Mouse (Mus musculus) CH12.LX (cell line): Measurements from ENCODE around the gene Ice2. TPM values are rescaled to one million over a fixed set of nuclear protein-coding genes. Genes with fewer than 3 reads are reported as not detected.

Experiments used
- DNase-seq: peaks from one replicate; pipeline ENCODE4 v3.0.0-alpha.2; 2013; ENCODE audit errors: extremely low read depth
- H3K27ac ChIP-seq: 2 replicates; pipeline ENCODE4 v1.5.1; 2012; ENCODE audit warnings: low read depth, mild to moderate bottlenecking, control low read depth, moderate library complexity; ENCODE audit not compliant: insufficient read depth
- H3K27me3 ChIP-seq: replicated peaks from 2 replicates; pipeline ENCODE3; 2012; ENCODE audit warnings: inconsistent platforms
- H3K36me3 ChIP-seq, 2 experiments: replicated peaks in 1 of 2; 2 replicates each; pipeline versions ENCODE3 to v1.6.1; 2012; ENCODE audit warnings: inconsistent platforms in 1 of 2, low read length in 1 of 2, mild to moderate bottlenecking in 1 of 2, mixed read lengths in 1 of 2, moderate library complexity in 1 of 2; ENCODE audit not compliant: control insufficient read depth in 1 of 2, insufficient read depth in 1 of 2
- H3K4me1 ChIP-seq, 2 experiments: 2 replicates each; pipeline ENCODE4 v1.6.1; 2012; ENCODE audit warnings: inconsistent platforms in 1 of 2, moderate library complexity in 1 of 2; ENCODE audit not compliant: insufficient read depth in 2 of 2, control insufficient read depth in 1 of 2
- H3K4me2 ChIP-seq: 2 replicates; pipeline ENCODE4 v1.6.1; 2012; ENCODE audit warnings: low read depth, mild to moderate bottlenecking, control low read depth; ENCODE audit not compliant: poor library complexity, insufficient read depth, severe bottlenecking
- H3K4me3 ChIP-seq, 3 experiments: fragments of 150-350 bp in 1 of 3; sonication (generic) in 1 of 3; replicated peaks in 1 of 3; 2 replicates each; pipeline versions ENCODE3 to v1.5.1; 2011 to 2012; ENCODE audit warnings: low read depth in 2 of 3, low read length in 2 of 3, mild to moderate bottlenecking in 2 of 3, moderate library complexity in 2 of 3, control low read depth in 1 of 3, improper control_type of control experiment in 1 of 3, inconsistent platforms in 1 of 3, mixed read lengths in 1 of 3; ENCODE audit not compliant: poor library complexity in 1 of 3
- H3K79me2 ChIP-seq: replicated peaks from 2 replicates; pipeline ENCODE4 v1.6.1; 2012; ENCODE audit warnings: mild to moderate bottlenecking, moderate library complexity; ENCODE audit not compliant: control insufficient read depth, poor library complexity, insufficient read depth, severe bottlenecking; ENCODE audit errors: extremely low read depth
- H3K9ac ChIP-seq: 2 replicates; pipeline ENCODE4 v1.6.1; 2012; ENCODE audit warnings: low read depth, mild to moderate bottlenecking, control low read depth, moderate library complexity; ENCODE audit not compliant: insufficient read depth
- H3K9me3 ChIP-seq: replicated peaks from 2 replicates; pipeline ENCODE3; 2012; ENCODE audit warnings: low read length, inconsistent platforms, mixed read lengths
- BHLHE40 ChIP-seq: IDR thresholded peaks from 2 replicates; pipeline ENCODE4 v1.6.1; 2011; ENCODE audit warnings: mild to moderate bottlenecking, low read depth, low read length, improper control_type of control experiment
- CHD2 ChIP-seq: IDR thresholded peaks from 2 replicates; pipeline ENCODE4 v1.6.1; 2011; ENCODE audit warnings: low read length, improper control_type of control experiment
- E2F4 ChIP-seq: IDR thresholded peaks from 2 replicates; pipeline ENCODE4 v1.6.1; 2011; ENCODE audit warnings: low read depth, low read length, improper control_type of control experiment; ENCODE audit not compliant: insufficient replicate concordance
- ETS1 ChIP-seq: conservative IDR thresholded peaks from 2 replicates; pipeline ENCODE4 v1.6.1; 2012; ENCODE audit warnings: low read depth, mild to moderate bottlenecking, inconsistent platforms, low read length, improper control_type of control experiment, moderate library complexity
- JUN ChIP-seq: IDR thresholded peaks from 2 replicates; pipeline ENCODE4 v1.6.1; 2011; ENCODE audit warnings: low read depth, mild to moderate bottlenecking, low read length, improper control_type of control experiment, moderate library complexity; ENCODE audit not compliant: insufficient read depth
- JUND ChIP-seq: conservative IDR thresholded peaks from 2 replicates; pipeline ENCODE4 v1.6.1; 2011; ENCODE audit warnings: low read depth, low read length, improper control_type of control experiment
- KAT2A ChIP-seq: IDR thresholded peaks from 2 replicates; pipeline ENCODE4 v1.6.1; 2012; ENCODE audit warnings: low read length, improper control_type of control experiment, inconsistent platforms; ENCODE audit not compliant: insufficient replicate concordance
- MAFK ChIP-seq: IDR thresholded peaks from 2 replicates; pipeline ENCODE4 v1.6.1; 2011; ENCODE audit warnings: low read length, improper control_type of control experiment; ENCODE audit not compliant: insufficient replicate concordance
- NELFE ChIP-seq: IDR thresholded peaks from 2 replicates; pipeline ENCODE4 v1.6.1; 2011; ENCODE audit warnings: low read depth, low read length, improper control_type of control experiment
- PAX5 ChIP-seq: IDR thresholded peaks from 2 replicates; pipeline ENCODE4 v1.6.1; 2012; ENCODE audit warnings: low read length, inconsistent platforms, mixed read lengths
- TBP ChIP-seq: conservative IDR thresholded peaks from 2 replicates; pipeline ENCODE4 v1.6.1; 2011; ENCODE audit warnings: low read depth, low read length, improper control_type of control experiment
- USF1 ChIP-seq: IDR thresholded peaks from 2 replicates; pipeline ENCODE4 v1.6.1; 2014; ENCODE audit warnings: low read depth, mild to moderate bottlenecking, inconsistent platforms, low read length, improper control_type of control experiment
- USF2 ChIP-seq: conservative IDR thresholded peaks from 2 replicates; pipeline ENCODE4 v1.6.1; 2011; ENCODE audit warnings: low read depth, low read length, improper control_type of control experiment
- ZC3H11A ChIP-seq: IDR thresholded peaks from 2 replicates; pipeline ENCODE4 v1.6.1; 2012; ENCODE audit warnings: low read depth, mild to moderate bottlenecking, inconsistent platforms, low read length, improper control_type of control experiment
- ZMIZ1 ChIP-seq: IDR thresholded peaks from 2 replicates; pipeline ENCODE4 v1.6.1; 2012; ENCODE audit warnings: low read depth, mild to moderate bottlenecking, inconsistent platforms, low read length, improper control_type of control experiment
- dilution Hi-C: fragments of 300-500 bp; cut with MboI; formaldehyde crosslinking; loops from 2 replicates; pipeline ENCODE4 v1.14.3; 2020; ENCODE audit warnings: low sequenced_read_pairs; ENCODE audit not compliant: extremely low pct_unique_long_range_greater_than_20kb, extremely low pct_ligation_motif_present
- in situ Hi-C: fragments of 300-500 bp; cut with MboI; formaldehyde crosslinking; loops from 3 replicates; pipeline ENCODE4 v1.14.3; 2019; ENCODE audit warnings: low sequenced_read_pairs, low pct_ligation_motif_present, low pct_unique_long_range_greater_than_20kb, mixed read lengths
- polyA plus RNA-seq: library from polyadenylated mRNA; unstranded; fragments of >175 nt; gene quantifications from 2 replicates; pipeline ENCODE4 v1.2.1, GENCODE M21; 2012; ENCODE audit warnings: low read depth; ENCODE audit not compliant: insufficient read length
- total RNA-seq, 2 experiments: library from RNA; depleted of rRNA; stranded (reverse); fragments of 300-350 nt in 1 of 2; fragments of >200 nt in 1 of 2; gene quantifications; 2 replicates each; pipeline ENCODE4 v1.2.3; 2012 to 2014

Gene Ice2
- total and polyA plus RNA-seq, 3 experiments: 13.3 to 23.1 (median 14.9) TPM

GRCm38 (mm10) chr9:69442471-69443038 lies 44.8 kb downstream of the Ice2 start:
- H3K4me3 ChIP-seq: no peak overlapping the region
- DNase-seq: no peak
- dilution Hi-C loops: no loop called here
- no peaks in the 10 kb centered on the region for H3K27me3 ChIP-seq
- H3K27ac ChIP-seq: no peak overlapping the region
- H3K4me1 ChIP-seq: peaks cover 2 to 20% of the 10 kb centered on the region in 2 experiments
- TF ChIP-seq JUND (no peak), USF1 (no peak), CHD2 (no peak), BHLHE40 (no peak), USF2 (no peak), NELFE (no peak), ZMIZ1 (no peak), PAX5 (no peak), ZC3H11A (no peak), MAFK (no peak), JUN (no peak)
- TF ChIP-seq, all 38 proteins: peak for 0
- Histone ChIP-seq H3K79me2 (no peaks in the 10 kb centered on the region), H3K9me3 (no peaks in the 10 kb centered on the region), H3K36me3 (no peaks in the 10 kb centered on the region), H3K9ac (no peak overlapping the region), H3K4me2 (no peak overlapping the region)
- in situ Hi-C loops: no loop called here

- Histone ChIP-seq H3K36me3 (no peaks in the 10 kb centered on the region), H3K79me2 (no peaks in the 10 kb centered on the region), H3K4me1 (peaks cover 2 to 20% of the 10 kb centered on the region in 2 experiments), H3K9ac (no peak overlapping the region), H3K27me3 (no peaks in the 10 kb centered on the region), H3K4me3 (no peak overlapping the region), H3K4me2 (no peak overlapping the region), H3K9me3 (no peaks in the 10 kb centered on the region), H3K27ac (no peak overlapping the region)
- no peak for DNase-seq
- dilution Hi-C loops: no loop called here
- in situ Hi-C loops: no loop called here
- TF ChIP-seq ETS1 (no peak), TBP (no peak), KAT2A (no peak), ZMIZ1 (no peak), E2F4 (no peak), JUND (no peak)
Observed at GRCm38 (mm10) chr9:69443203-69443602, 45.5 kb downstream of the Ice2 start.
